Mouse (Mus musculus): ENCODE data around the gene Hivep2.

DNA sequence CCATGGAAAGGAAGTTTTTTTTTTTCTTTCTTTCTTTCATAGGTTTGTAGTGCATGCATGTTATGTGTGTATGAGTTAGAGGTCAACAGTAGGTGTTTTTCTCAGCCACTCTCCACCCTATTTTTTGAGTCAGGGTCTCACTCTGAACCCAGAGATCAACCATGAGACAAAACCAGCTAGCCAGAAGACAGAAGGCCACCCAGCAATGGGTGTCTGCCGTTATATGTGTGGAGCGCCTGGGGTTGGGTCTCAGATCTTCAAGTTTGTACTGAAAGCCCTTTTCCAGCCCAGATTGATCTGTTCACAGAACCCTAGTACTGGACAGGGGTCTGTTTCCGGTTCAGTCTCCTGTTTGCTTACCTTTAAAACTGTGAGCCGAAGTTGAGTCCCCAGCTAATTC, 90.2 kb downstream of the Hivep2 start:
- TF ChIP-seq CTCF (IDR thresholded peaks at IDR 0.05; ENCODE audit: low read depth, low read length), result no peak
- no peak for TF ChIP-seq TAL1 (conservative IDR thresholded peaks at IDR 0.05; ENCODE audit: low read depth, low read length)
